Mouse (Mus musculus): ENCODE data around the gene Lmo7. TPM values are rescaled to one million over a fixed set of nuclear protein-coding genes. Genes with fewer than 3 reads are reported as not detected.

Gene Lmo7
- 0.11 and 0.75 TPM in 2 replicates for polyA plus RNA-seq (2012; ENCODE audit: low replicate concordance)

GRCm38 (mm10) chr14:101729237-101729971 lies at the start of gene Lmo7, which contains the start of gene Gm9922:
Lmo7 (plus strand) TSS chr14:101729957.
Gm9922 (minus strand) TSS chr14:101729814.

Other genes with a start within 250 kb of the Lmo7 start
- gene Tbc1d4, start 120.8 kb upstream of the Lmo7 start, polyA plus RNA-seq (2012; ENCODE audit: low replicate concordance): 2.4 and 3.8 TPM in 2 replicates
- 7.1 and 8.8 TPM in 2 replicates for gene Commd6, start 89.3 kb upstream of the Lmo7 start, polyA plus RNA-seq (2012; ENCODE audit: low replicate concordance)
- 5.8 and 9.8 TPM in 2 replicates for gene Uchl3, start 76.0 kb upstream of the Lmo7 start, polyA plus RNA-seq (2012; ENCODE audit: low replicate concordance)
- 1.2 and 2.7 TPM in 2 replicates for gene Gm9922, start 143 bp upstream of the Lmo7 start, polyA plus RNA-seq (2012; ENCODE audit: low replicate concordance)

Measured in leukemia stem cell, adult 10-12 weeks (primary cell).